Mouse (Mus musculus): ENCODE measurements around the gene Hist1h3i.
A peak's percentile ranks its signal among the peaks of the same experiment; 100 is the strongest.

The Hist1h3i gene

GRCm38 (mm10) chr13:21782361-21783254 lies 562 bp downstream of the Hist1h3i start:
- DNase-seq: peak; percentile 18 to 21

DNA sequence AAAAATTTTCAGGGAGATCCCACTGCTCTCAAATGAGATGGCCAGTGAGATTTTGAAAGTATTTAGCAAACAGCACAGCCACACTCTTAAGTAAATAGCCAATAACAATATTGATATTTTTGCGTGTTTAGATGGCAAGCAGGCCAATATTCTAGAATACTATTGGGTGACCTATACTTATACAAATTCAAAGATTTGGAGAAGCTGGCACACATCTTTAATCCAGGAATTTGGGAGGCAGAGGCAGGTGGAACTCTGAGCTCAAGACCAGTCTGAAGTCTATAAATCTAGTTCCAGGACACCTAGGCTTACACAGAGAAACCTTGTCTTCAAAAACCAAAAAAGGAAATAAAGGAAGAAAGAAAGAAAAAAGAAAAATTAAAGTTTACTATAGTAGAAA lies 1.5 kb downstream of the Hist1h3i start:
- DNase-seq: no peak

GRCm38 (mm10) chr13:21781021-21781555 lies 2.1 kb downstream of the Hist1h3i start:
- no peak for DNase-seq

- peak; percentile 55 to 57 for DNase-seq
Observed at GRCm38 (mm10) chr13:21779767-21780731, 3.1 kb downstream of the Hist1h3i start, which contains the start of gene Hist1h1b. Gene Hist1h1b (minus strand): TSS chr13:21780625.

GRCm38 (mm10) chr13:21778814-21779766 lies 4.1 kb downstream of the Hist1h3i start:
- peak; percentile 75 to 76 for DNase-seq

DNA sequence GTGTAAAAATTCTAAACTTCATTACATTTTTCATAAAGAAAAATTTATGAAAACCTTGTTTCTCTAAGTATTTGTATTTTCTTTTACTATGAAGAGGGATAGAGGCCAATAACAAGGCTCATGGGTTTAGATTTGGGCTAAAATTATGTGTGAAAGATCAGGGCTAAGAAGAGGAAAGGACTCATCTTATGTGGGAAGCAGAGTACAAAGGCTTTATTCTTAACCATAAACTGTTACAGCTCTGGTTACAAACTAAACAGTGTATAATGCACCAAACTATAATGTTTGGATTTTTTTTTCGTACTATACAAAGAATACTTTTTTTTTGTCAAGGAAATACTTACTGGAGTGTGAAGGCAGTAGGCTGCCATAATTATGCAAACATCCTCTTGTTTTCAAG lies 27.5 kb downstream of the Hist1h3i start:
- no peak for DNase-seq

- DNase-seq: peak; percentile 36 to 52
Observed at GRCm38 (mm10) chr13:21754294-21755001, 28.7 kb downstream of the Hist1h3i start.

GRCm38 (mm10) chr13:21753524-21754285 lies 29.5 kb downstream of the Hist1h3i start, which contains the start of the genes Hist1h2ak and Hist1h2bn:
Gene Hist1h2ak (minus strand): TSS chr13:21753827.
Gene Hist1h2bn (plus strand): TSS chr13:21754123.
- peak; percentile 45 to 73 for DNase-seq

- DNase-seq: no peak
Observed at GRCm38 (mm10) chr13:21753051-21753523, 30.1 kb downstream of the Hist1h3i start.

GRCm38 (mm10) chr13:21752356-21752755 lies 30.8 kb downstream of the Hist1h3i start:
- no peak for DNase-seq

DNA sequence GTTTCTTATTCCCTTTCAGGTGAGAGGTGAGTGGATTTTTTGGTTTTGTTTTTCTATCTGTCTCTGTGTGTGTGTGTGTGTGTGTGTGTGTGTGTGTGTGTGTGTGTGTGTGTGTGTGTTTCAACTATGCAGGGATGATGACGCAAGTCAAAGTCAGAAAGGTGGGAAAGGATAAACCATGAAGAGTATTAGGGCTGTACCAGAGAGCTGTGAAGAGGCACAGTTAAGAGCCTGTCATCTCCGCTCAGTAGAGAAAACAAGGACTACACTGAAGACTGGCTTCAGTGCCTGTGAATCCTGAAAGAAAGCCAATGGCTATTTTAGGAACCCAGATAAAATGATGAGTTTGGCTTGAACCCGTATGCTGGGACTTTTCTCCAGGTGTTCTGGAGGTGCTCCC lies 31.3 kb downstream of the Hist1h3i start:
- no peak for DNase-seq

- DNase-seq: no peak
Observed at GRCm38 (mm10) chr13:21751417-21751816, 31.8 kb downstream of the Hist1h3i start.

DNA sequence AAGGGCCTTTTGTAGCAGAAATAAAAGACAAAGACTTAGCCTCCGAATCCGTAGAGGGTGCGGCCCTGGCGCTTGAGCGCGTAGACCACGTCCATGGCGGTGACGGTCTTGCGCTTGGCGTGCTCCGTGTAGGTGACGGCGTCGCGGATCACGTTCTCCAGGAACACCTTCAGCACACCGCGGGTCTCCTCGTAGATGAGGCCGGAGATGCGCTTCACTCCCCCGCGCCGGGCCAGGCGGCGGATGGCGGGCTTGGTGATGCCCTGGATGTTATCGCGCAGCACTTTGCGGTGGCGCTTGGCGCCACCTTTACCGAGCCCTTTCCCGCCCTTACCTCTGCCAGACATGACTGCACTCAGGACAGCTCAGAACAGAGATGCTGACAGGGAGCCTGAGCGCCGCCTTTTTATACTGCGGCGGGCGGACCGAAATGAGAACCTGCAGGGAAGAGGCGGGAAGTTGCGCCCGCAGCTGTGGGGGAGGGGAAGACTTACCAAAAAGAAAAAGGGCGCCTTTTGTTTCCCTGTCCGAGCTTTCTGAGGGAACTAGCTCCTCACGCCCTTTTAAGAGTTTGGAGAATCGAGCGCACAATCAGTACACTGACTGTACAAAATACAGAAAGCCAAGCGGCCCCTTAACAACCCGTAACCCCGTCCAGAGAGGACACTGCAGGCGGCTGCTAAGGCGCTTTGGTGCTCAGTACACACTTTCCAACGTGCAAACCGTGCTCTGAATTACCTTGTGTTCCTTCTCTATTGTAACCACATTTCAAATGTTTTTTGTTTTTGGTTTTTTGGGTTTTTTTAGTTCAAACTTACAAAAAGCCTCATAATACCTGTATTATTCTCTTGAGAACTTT lies 32.8 kb downstream of the Hist1h3i start, which contains the start of gene Hist1h4k:
Hist1h4k (minus strand) TSS at position 347 of the 859 bp plus-strand sequence.
- DNase-seq: peak; percentile 94 to 97

GRCm38 (mm10) chr13:21749387-21750158 lies 33.6 kb downstream of the Hist1h3i start:
- DNase-seq: no peak

DNA sequence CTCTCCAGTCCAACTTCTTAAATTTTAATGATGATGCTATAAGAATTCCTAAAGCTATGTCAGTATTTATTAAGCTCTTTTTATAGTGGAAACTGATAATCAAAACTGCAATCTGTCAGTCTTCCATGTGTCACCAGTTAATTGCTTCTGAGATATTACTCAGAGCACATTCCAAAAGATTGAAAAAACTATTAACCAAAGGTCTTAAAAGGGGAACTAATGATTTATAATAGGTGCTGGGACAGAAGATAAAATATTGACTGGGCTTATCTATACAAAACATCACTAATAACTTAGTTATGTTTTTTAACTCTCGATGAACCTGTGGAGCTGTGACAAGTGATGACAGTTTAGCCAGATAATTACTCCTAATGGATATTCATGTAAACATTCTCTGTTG lies 38.2 kb downstream of the Hist1h3i start:
- DNase-seq: no peak

GRCm38 (mm10) chr13:21734906-21735767 lies 48.0 kb downstream of the Hist1h3i start, which contains the start of gene Hist1h4j:
Gene Hist1h4j (plus strand): TSS chr13:21735064.
- peak; percentile 84 to 87 for DNase-seq

Measured in cerebellum, postnatal 14 days (tissue).